Mouse (Mus musculus) CH12.LX (cell line): ENCODE measurements at regions not wholly inside any gene's neighbourhood (a gene's known extent, or its start where the extent isn't known, plus 50 kb on each side); places are given as distances from the start of the nearest gene placed in this dataset.
"Not testable (repeated sequence)": the region's sequence is repeated elsewhere in the genome, so short reads cannot be mapped to it uniquely, and the experiment has no call there.

Source experiments
- DNase-seq: peaks from one replicate; pipeline ENCODE4 v3.0.0-alpha.2; 2013; ENCODE audit errors: extremely low read depth
- H3K27ac ChIP-seq: 2 replicates; pipeline ENCODE4 v1.5.1; 2012; ENCODE audit warnings: low read depth, mild to moderate bottlenecking, control low read depth, moderate library complexity; ENCODE audit not compliant: insufficient read depth
- H3K27me3 ChIP-seq: replicated peaks from 2 replicates; pipeline ENCODE3; 2012; ENCODE audit warnings: inconsistent platforms
- H3K36me3 ChIP-seq, 2 experiments: replicated peaks in 1 of 2; 2 replicates each; pipeline versions ENCODE3 to v1.6.1; 2012; ENCODE audit warnings: inconsistent platforms in 1 of 2, low read length in 1 of 2, mild to moderate bottlenecking in 1 of 2, mixed read lengths in 1 of 2, moderate library complexity in 1 of 2; ENCODE audit not compliant: control insufficient read depth in 1 of 2, insufficient read depth in 1 of 2
- H3K4me1 ChIP-seq, 2 experiments: 2 replicates each; pipeline ENCODE4 v1.6.1; 2012; ENCODE audit warnings: inconsistent platforms in 1 of 2, moderate library complexity in 1 of 2; ENCODE audit not compliant: insufficient read depth in 2 of 2, control insufficient read depth in 1 of 2
- H3K4me2 ChIP-seq: 2 replicates; pipeline ENCODE4 v1.6.1; 2012; ENCODE audit warnings: low read depth, mild to moderate bottlenecking, control low read depth; ENCODE audit not compliant: poor library complexity, insufficient read depth, severe bottlenecking
- H3K4me3 ChIP-seq, 3 experiments: fragments of 150-350 bp in 1 of 3; sonication (generic) in 1 of 3; replicated peaks in 1 of 3; 2 replicates each; pipeline versions ENCODE3 to v1.5.1; 2011 to 2012; ENCODE audit warnings: low read depth in 2 of 3, low read length in 2 of 3, mild to moderate bottlenecking in 2 of 3, moderate library complexity in 2 of 3, control low read depth in 1 of 3, improper control_type of control experiment in 1 of 3, inconsistent platforms in 1 of 3, mixed read lengths in 1 of 3; ENCODE audit not compliant: poor library complexity in 1 of 3
- H3K79me2 ChIP-seq: replicated peaks from 2 replicates; pipeline ENCODE4 v1.6.1; 2012; ENCODE audit warnings: mild to moderate bottlenecking, moderate library complexity; ENCODE audit not compliant: control insufficient read depth, poor library complexity, insufficient read depth, severe bottlenecking; ENCODE audit errors: extremely low read depth
- H3K9ac ChIP-seq: 2 replicates; pipeline ENCODE4 v1.6.1; 2012; ENCODE audit warnings: low read depth, mild to moderate bottlenecking, control low read depth, moderate library complexity; ENCODE audit not compliant: insufficient read depth
- H3K9me3 ChIP-seq: replicated peaks from 2 replicates; pipeline ENCODE3; 2012; ENCODE audit warnings: low read length, inconsistent platforms, mixed read lengths
- CTCF ChIP-seq, 2 experiments: IDR thresholded peaks in 1 of 2; conservative IDR thresholded peaks in 1 of 2; 2 replicates each; pipeline ENCODE4 v1.5.1; 2011 to 2012; ENCODE audit warnings: low read depth in 2 of 2, low read length in 2 of 2, improper control_type of control experiment in 1 of 2, inconsistent platforms in 1 of 2, mild to moderate bottlenecking in 1 of 2, moderate library complexity in 1 of 2
- dilution Hi-C: fragments of 300-500 bp; cut with MboI; formaldehyde crosslinking; loops from 2 replicates; pipeline ENCODE4 v1.14.3; 2020; ENCODE audit warnings: low sequenced_read_pairs; ENCODE audit not compliant: extremely low pct_unique_long_range_greater_than_20kb, extremely low pct_ligation_motif_present
- in situ Hi-C: fragments of 300-500 bp; cut with MboI; formaldehyde crosslinking; loops from 3 replicates; pipeline ENCODE4 v1.14.3; 2019; ENCODE audit warnings: low sequenced_read_pairs, low pct_ligation_motif_present, low pct_unique_long_range_greater_than_20kb, mixed read lengths

GRCm38 (mm10) chr10:22588587-22588986 lies 56.2 kb upstream of the Slc2a12 start:
- H3K79me2 ChIP-seq, H3K36me3 ChIP-seq, H3K9ac ChIP-seq, H3K27ac ChIP-seq, H3K9me3 ChIP-seq, H3K27me3 ChIP-seq, H3K4me2 ChIP-seq, dilution Hi-C loops, H3K4me3 ChIP-seq: not testable (repeated sequence)
- TF ChIP-seq CTCF (conservative IDR thresholded peaks at IDR 0.05 in 1 of 2, IDR thresholded peaks at IDR 0.05 in 1 of 2; ENCODE audit: low read depth in 2 of 2, low read length in 2 of 2): 0 out of 4 replicates have a peak, but pooled peaks of 1 of the 2 experiments have one; percentile 10
- DNase-seq: peak; percentile 14
- in situ Hi-C loops: loop anchor here (10.0 to 25.0 kb wide), 3 partner anchors 126 to 474 kb away; no protein-coding TSS in a partner anchor
- peaks cover 0 to 12% of the 10 kb centered on the region in 2 experiments; a peak in 2 of 4 replicates for H3K4me1 ChIP-seq

- DNase-seq, H3K27ac ChIP-seq, H3K27me3 ChIP-seq, H3K9ac ChIP-seq, H3K36me3 ChIP-seq, H3K4me3 ChIP-seq, H3K9me3 ChIP-seq, H3K79me2 ChIP-seq, H3K4me2 ChIP-seq, dilution Hi-C loops: not testable (repeated sequence)
- peaks cover 0 to 12% of the 10 kb centered on the region in 2 experiments; a peak in 2 of 4 replicates for H3K4me1 ChIP-seq
- in situ Hi-C loops: loop anchor here (25.0 kb wide), 1 partner anchor 471 kb away; no protein-coding TSS in a partner anchor
These were observed 53.1 kb upstream of the Slc2a12 start for GRCm38 (mm10) chr10:22591664-22592063.

DNA sequence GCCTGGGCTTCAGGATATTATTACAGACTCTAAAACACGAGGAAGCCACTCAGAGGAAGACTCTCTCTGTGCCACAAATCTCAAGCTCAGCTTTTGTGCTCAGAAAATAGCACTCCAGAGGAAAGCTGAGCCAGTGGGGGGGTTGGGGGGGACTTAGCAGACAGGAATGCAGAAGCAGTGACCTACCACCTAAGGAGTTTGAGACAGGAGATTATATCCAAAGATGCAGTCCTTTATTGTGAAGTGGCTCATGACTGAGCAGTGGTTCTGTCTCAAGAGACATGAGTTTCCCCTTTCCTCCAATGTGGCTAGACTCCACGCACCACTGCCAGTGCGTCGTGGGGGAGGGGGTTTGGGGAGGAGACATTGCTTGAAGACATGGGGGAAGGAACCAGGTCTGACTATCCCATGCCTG lies 52.6 kb upstream of the Slc2a12 start:
- DNase-seq: peak; percentile 75
- H3K9ac ChIP-seq, H3K27ac ChIP-seq, H3K79me2 ChIP-seq, H3K36me3 ChIP-seq, H3K9me3 ChIP-seq, H3K27me3 ChIP-seq, H3K4me3 ChIP-seq, dilution Hi-C loops: not testable (repeated sequence)
- H3K4me2 ChIP-seq: peak overlapping the region; percentile 13; the same call in 1 of the 2 replicates
- in situ Hi-C loops: loop anchor here (25.0 kb wide), 1 partner anchor 470 kb away; no protein-coding TSS in a partner anchor
- H3K4me1 ChIP-seq: peaks cover 0 to 12% of the 10 kb centered on the region in 2 experiments; a peak in 2 of 4 replicates

- dilution Hi-C loops, H3K9ac ChIP-seq, H3K36me3 ChIP-seq, H3K27me3 ChIP-seq, H3K79me2 ChIP-seq, H3K4me2 ChIP-seq, H3K4me3 ChIP-seq, DNase-seq, H3K27ac ChIP-seq, H3K9me3 ChIP-seq: not testable (repeated sequence)
- peaks cover 0 to 12% of the 10 kb centered on the region in 2 experiments; a peak in 2 of 4 replicates for H3K4me1 ChIP-seq
- in situ Hi-C loops: loop anchor here (25.0 kb wide), 1 partner anchor 470 kb away; no protein-coding TSS in a partner anchor
These were observed 52.1 kb upstream of the Slc2a12 start for GRCm38 (mm10) chr10:22592752-22593151.
